Mouse (Mus musculus): Measurements from ENCODE around the gene Ryk. TPM values are rescaled to one million over a fixed set of nuclear protein-coding genes. Genes with fewer than 3 reads are reported as not detected.

Ryk gene
- polyA plus RNA-seq, 1 experiment from 2014 or later = 23.1 TPM

DNA sequence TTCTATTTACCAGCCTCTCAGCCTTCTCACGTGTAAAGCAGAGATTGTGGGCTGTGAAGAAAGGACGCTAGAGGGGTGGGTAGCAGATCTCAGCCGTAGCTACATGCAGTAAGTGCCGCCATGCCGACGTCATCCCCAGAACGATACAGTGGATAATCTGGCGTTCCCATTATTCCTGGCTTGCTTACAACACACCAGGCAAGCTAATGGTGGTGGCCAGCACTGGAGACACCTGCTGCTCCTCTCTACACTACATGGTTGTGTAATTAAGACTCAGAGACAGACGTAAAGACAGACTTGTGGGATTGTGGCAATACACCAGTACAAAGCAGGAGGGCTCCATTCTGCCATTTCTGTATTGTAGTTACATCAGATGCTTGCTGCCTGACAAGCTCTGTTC lies 43.2 kb downstream of the Ryk start:
- no peaks in the 10 kb centered on the region for H3K4me1 ChIP-seq
- no peaks in the 10 kb centered on the region for H3K27me3 ChIP-seq (replicated peaks)
- H3K4me2 ChIP-seq = no peak overlapping the region
- 83% methylated on average over 9 of the region's 9 CpGs for WGBS
- no peak overlapping the region for H3K27ac ChIP-seq
- H3K9ac ChIP-seq = no peak overlapping the region
- ATAC-seq (ENCODE audit: insufficient read depth, low FRiP score, low read depth) = no peak
- H3K9me3 ChIP-seq = no peaks in the 10 kb centered on the region
- H3K4me3 ChIP-seq (replicated peaks) = no peak overlapping the region
- H3K36me3 ChIP-seq = peaks cover 16% of the 10 kb centered on the region

DNA sequence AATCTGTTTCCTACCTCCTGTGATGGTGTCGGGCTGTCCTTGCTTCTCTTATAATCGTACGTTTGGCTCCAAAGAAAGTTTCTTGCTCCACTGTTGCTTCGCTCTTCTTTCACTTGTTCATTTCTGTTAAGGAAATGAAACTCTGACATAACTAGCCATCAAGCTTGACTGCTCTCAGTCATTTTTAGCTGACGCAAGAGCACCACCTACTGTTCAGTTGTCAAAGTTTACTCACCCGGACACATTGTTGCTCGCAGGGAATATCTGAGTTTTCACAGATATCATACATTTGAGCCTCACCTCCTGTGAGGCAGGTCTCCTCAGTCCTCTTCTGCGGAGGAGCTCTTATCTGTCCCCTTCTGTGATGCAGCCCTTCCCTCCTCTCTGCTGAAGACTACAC lies 44.8 kb downstream of the Ryk start:
- H3K27me3 ChIP-seq (replicated peaks) = no peaks in the 10 kb centered on the region
- no peaks in the 10 kb centered on the region for H3K4me1 ChIP-seq
- no peak overlapping the region for H3K9ac ChIP-seq
- H3K4me2 ChIP-seq = no peak overlapping the region
- no peak overlapping the region for H3K27ac ChIP-seq
- WGBS = 57% methylated on average over 8 of the region's 8 CpGs
- no peaks in the 10 kb centered on the region for H3K9me3 ChIP-seq
- no peak overlapping the region for H3K4me3 ChIP-seq (replicated peaks)
- H3K36me3 ChIP-seq = peaks cover 16% of the 10 kb centered on the region
- no peak for ATAC-seq (ENCODE audit: insufficient read depth, low FRiP score, low read depth)

DNA sequence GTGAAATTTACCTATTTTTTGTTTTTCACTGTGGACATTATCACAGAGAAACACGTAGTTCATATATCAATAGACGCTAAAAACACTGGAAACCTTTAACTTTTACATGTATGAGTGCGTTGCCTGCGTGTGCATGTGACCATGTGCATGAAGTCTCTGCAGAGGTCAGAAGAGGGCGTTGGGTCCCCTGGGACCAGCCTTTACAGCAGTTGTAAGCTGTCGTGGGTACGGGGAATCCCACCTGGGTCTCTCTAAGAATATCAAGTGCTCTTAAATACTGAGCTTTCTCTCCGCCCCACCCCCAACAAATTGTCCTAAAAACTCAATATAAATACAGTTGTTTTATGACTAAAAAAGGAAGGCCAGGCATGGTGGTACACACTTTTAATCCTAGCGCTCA lies 50.0 kb downstream of the Ryk start:
- Histone ChIP-seq H3K27ac (no peak overlapping the region), H3K27me3 (replicated peaks) (no peaks in the 10 kb centered on the region), H3K4me2 (no peak overlapping the region), H3K9me3 (no peaks in the 10 kb centered on the region), H3K4me1 (no peaks in the 10 kb centered on the region), H3K9ac (no peak overlapping the region), H3K4me3 (replicated peaks) (no peak overlapping the region), H3K36me3 (peaks cover 14% of the 10 kb centered on the region; the same call in 1 of the 2 replicates)
- 89% methylated on average over 9 of the region's 9 CpGs for WGBS
- no peak for ATAC-seq (ENCODE audit: insufficient read depth, low FRiP score, low read depth)

DNA sequence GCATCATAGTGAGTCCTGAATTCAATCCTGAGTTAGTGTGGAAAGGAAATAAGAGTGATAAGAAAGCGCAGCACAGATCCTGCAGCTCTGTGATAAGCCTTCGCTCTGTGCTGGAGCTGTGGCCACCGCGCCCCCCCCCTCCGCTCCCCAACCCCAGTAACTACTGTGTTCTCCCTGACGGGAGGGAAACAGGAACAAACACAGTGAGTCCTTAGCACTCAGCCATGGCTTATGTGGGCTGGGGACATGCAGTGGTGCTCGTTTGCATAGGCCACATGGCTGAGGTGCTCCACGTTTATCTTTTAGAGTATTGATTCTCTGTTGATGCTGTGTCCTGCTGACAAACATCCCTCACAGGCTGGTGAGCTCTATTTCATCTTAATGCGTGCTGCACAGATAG lies 55.4 kb downstream of the Ryk start:
- peak; percentile 75; the same call in 1 of the 2 replicates for ATAC-seq (ENCODE audit: insufficient read depth, low FRiP score, low read depth)

DNA sequence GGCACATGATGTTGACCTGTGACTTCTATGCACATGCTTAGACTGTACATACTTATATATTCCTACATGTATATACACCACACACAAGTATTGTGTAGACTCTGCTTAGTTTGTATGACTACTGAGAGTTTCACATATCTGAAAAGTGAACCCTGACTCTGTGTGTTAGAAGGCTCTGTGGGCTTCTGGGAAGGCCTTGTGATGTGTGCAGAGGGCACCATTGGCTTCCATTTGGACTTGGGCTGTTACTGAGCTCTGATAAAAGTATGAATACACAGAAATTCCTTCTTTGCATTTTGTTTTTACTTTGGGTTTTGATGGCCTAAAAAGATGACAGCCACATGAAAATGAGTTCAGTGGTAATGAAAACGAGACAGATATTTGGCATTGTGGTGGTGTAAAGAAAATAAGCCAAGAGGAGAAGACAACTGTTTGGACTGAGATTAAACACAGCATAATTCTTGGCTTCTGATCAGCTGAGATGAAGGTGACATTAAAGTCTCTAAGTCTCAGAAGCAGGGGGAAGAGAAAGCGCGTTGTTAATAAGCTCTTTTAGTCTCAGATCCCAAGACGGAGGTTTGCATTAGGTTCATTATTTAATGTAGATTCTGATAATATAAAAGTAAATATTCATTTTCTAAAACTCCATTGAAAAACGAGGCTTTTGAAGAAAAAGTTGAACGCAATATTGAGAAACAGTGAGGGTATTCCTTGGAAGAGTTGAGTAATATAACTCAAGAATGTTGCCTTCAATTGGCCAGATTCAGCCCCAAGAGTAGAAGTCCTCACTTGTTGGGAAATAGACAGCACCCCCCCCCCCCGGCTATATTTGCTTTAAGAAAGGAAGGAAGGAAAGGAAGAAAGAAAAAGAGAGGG lies 58.0 kb downstream of the Ryk start:
- no peak for ATAC-seq (ENCODE audit: insufficient read depth, low FRiP score, low read depth)
- H3K4me3 ChIP-seq (replicated peaks) = no peak overlapping the region
- H3K27ac ChIP-seq = no peak overlapping the region
- H3K4me2 ChIP-seq = no peak overlapping the region
- 78% methylated on average over 7 of the region's 7 CpGs for WGBS
- no peaks in the 10 kb centered on the region for H3K27me3 ChIP-seq (replicated peaks)
- no peaks in the 10 kb centered on the region for H3K9me3 ChIP-seq
- no peak overlapping the region for H3K9ac ChIP-seq
- no peaks in the 10 kb centered on the region for H3K4me1 ChIP-seq
- peaks cover 16% of the 10 kb centered on the region; the same call in 1 of the 2 replicates for H3K36me3 ChIP-seq

More for the DNA sequence above, 55.4 kb downstream of the Ryk start:
- Histone ChIP-seq H3K4me1 (no peaks in the 10 kb centered on the region), H3K27ac (no peak overlapping the region), H3K36me3 (peaks cover 17% of the 10 kb centered on the region), H3K9ac (no peak overlapping the region), H3K9me3 (no peaks in the 10 kb centered on the region), H3K27me3 (replicated peaks) (no peaks in the 10 kb centered on the region), H3K4me3 (replicated peaks) (no peak overlapping the region), H3K4me2 (no peak overlapping the region)
- WGBS = 59% methylated on average over 9 of the region's 9 CpGs

DNA sequence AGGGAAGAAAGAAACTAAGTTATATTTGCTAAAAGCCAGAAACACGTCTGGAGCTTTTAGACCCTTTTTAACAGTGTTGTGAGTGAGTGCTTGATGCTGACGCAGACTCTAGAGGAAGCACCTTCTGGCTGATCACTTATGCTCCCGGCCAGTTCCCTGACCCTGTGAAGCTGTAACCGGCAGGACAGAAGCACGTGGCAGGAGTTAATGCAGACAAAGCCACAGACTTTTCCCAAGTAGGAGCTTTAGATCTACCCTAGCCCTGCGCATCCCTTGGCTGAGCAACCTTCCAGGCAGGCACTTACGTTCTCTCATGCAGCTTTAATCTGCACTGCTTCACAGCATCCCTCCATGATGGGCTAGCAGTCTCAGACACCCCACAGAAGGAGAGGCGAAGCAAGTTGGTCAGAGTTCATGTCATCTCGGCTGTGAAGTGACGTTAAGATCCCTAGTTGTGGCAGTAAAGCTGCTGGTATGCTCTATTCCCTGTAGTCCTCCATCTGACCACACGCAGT lies 58.7 kb downstream of the Ryk start:
- 85% methylated on average over 11 of the region's 11 CpGs for WGBS
- Histone ChIP-seq H3K9ac (no peak overlapping the region), H3K27ac (no peak overlapping the region), H3K36me3 (peaks cover 19% of the 10 kb centered on the region), H3K27me3 (replicated peaks) (no peaks in the 10 kb centered on the region), H3K9me3 (no peaks in the 10 kb centered on the region), H3K4me3 (replicated peaks) (no peak overlapping the region), H3K4me2 (no peak overlapping the region), H3K4me1 (no peaks in the 10 kb centered on the region)
- no peak for ATAC-seq (ENCODE audit: insufficient read depth, low FRiP score, low read depth)

DNA sequence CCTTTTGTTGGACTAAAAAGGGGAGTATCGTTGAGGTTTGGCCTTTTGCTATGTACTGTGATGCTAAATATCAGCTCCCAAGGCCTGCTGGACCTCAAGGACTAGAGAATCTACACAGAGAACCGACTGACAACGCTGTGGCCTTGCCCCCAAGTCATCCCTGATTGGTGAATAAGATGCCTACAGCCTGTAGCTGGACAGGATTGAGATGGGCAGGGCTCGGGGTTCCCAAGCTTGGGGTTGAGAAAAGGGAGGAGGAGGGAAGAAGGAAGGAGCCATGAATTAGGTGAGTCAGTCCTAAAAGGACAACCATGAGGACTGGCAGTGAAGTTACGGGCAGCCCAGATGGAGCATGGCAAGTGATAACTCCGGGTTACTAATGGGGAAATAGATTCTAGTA lies 65.2 kb downstream of the Ryk start:
- 88% methylated on average over 6 of the region's 6 CpGs for WGBS
- Histone ChIP-seq H3K4me3 (replicated peaks) (no peak overlapping the region), H3K9ac (no peak overlapping the region), H3K27me3 (replicated peaks) (no peaks in the 10 kb centered on the region), H3K4me2 (no peak overlapping the region), H3K36me3 (peaks cover 22% of the 10 kb centered on the region), H3K27ac (no peak overlapping the region), H3K9me3 (no peaks in the 10 kb centered on the region), H3K4me1 (no peaks in the 10 kb centered on the region)
- no peak for ATAC-seq (ENCODE audit: insufficient read depth, low FRiP score, low read depth)

DNA sequence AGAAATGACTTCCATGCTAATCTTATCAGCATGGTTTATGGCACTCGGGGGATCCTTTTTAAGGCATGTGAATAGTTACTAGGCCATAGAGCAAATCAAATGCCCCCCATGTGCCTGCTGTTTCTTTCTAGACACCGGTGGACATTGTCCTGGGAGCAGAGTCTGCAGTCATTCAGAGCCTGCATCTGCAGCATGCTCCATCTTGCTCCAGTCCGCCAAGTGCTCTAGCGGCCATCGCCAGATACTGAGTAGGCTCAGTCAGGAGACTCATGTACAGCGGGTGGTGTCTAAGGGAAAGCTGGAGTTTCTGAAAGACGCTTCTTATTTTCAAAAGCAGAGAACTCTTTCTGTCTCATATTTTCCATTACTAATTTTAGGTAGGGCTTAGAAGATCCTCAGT lies 67.6 kb downstream of the Ryk start:
- no peak for ATAC-seq (ENCODE audit: insufficient read depth, low FRiP score, low read depth)
- H3K36me3 ChIP-seq = peaks cover 36% of the 10 kb centered on the region
- H3K27ac ChIP-seq = no peak overlapping the region

DNA sequence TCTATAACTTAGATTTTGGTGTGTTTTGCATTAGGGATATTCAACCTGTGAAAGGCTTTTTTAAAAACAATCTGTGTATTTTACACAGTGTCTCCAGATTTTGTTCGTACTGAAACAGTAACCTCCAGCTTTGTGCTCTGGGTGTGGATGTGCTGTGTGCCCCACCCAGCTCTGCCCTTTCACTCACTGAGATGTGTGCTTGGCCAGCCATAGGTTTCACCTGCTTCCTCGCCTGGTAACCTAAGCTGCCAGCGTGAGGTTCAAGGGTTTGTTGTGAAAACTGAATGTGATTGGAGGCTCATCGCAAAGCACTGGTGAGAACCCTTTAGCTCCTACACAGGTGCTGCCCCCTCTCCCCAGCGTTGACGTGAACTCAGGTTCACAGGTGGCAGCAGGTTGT lies 70.2 kb downstream of the Ryk start:
- peaks cover 33% of the 10 kb centered on the region for H3K36me3 ChIP-seq
- peak overlapping the region; percentile 21 for H3K27ac ChIP-seq
- no peak overlapping the region for H3K4me2 ChIP-seq
- peak; percentile 77 for ATAC-seq (ENCODE audit: insufficient read depth, low FRiP score, low read depth)
- 81% methylated on average over 6 of the region's 6 CpGs for WGBS
- H3K9me3 ChIP-seq = no peaks in the 10 kb centered on the region
- H3K4me3 ChIP-seq (replicated peaks) = no peak overlapping the region
- H3K9ac ChIP-seq = no peak overlapping the region
- H3K4me1 ChIP-seq = no peaks in the 10 kb centered on the region
- no peaks in the 10 kb centered on the region for H3K27me3 ChIP-seq (replicated peaks)

More for the DNA sequence above, 67.6 kb downstream of the Ryk start:
- H3K9ac ChIP-seq = no peak overlapping the region
- no peak overlapping the region for H3K4me3 ChIP-seq (replicated peaks)
- H3K4me2 ChIP-seq = no peak overlapping the region
- H3K4me1 ChIP-seq = no peaks in the 10 kb centered on the region
- no peaks in the 10 kb centered on the region for H3K27me3 ChIP-seq (replicated peaks)
- WGBS = 92% methylated on average over 7 of the region's 7 CpGs
- H3K9me3 ChIP-seq = no peaks in the 10 kb centered on the region

DNA sequence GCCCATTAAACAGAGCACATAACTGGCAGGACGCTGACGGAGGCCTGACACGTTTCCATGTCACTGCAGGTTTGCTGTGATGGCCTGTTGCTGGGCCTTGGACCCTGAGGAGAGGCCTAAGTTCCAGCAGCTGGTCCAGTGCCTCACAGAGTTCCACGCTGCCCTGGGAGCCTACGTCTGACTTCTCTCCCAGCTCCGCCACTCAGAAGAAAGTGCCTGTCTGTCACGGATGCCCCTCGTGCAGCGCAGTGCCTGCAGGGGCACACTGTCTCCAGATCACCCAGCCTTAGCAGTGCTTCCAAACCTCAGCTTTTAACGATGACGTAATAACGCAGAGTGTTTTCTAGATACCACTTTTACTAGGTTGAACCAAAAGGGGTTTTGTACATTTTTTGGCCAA lies 72.1 kb downstream of the Ryk start:
- Histone ChIP-seq H3K9me3 (no peaks in the 10 kb centered on the region), H3K27me3 (replicated peaks) (no peaks in the 10 kb centered on the region), H3K4me3 (replicated peaks) (no peak overlapping the region), H3K9ac (no peak overlapping the region), H3K4me2 (no peak overlapping the region), H3K4me1 (no peaks in the 10 kb centered on the region), H3K27ac (no peak overlapping the region), H3K36me3 (peaks cover 39% of the 10 kb centered on the region)
- ATAC-seq (ENCODE audit: insufficient read depth, low FRiP score, low read depth) = no peak
- whole genome bisulfite sequencing = 91% methylated on average over 12 of the region's 12 CpGs

DNA sequence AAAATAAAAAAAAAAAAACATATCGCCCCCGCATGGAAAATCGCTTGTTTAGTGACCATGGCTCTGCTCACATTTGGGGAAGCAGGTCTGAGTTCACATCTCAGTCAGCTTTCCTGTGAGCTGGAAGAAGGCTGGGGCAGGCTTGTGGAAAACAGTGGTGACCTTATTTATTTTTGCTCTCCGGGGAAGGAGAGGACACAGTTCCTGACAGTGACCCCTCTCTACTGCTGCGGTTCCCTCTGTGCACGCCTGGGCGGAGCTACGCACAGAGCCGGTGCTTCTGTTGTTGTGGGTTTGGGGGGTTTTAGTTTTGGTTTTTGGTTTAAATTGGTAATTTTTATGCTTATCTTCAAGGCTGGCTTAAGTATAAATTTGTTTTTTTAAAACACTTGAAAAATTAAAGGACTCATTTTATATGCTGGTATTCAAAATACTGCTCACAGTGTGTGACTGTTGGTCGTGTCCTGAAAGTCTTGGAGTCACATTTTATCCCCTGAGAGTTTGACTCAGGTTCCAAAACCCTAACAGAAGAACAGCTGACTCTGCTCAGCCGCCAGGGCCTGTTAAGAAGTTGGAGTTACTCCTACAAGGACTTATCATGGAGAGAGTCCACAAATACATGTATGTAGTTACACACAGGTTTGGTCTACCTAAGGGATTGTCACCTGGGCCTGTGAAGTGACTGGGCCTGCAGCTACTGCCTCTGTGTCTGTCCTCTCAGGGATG lies 73.0 kb downstream of the Ryk start:
- Histone ChIP-seq H3K4me2 (no peak overlapping the region), H3K36me3 (peaks cover 39% of the 10 kb centered on the region), H3K27ac (no peak overlapping the region), H3K9me3 (no peaks in the 10 kb centered on the region), H3K4me1 (no peaks in the 10 kb centered on the region), H3K9ac (no peak overlapping the region), H3K27me3 (replicated peaks) (no peaks in the 10 kb centered on the region), H3K4me3 (replicated peaks) (no peak overlapping the region)
- ATAC-seq (ENCODE audit: insufficient read depth, low FRiP score, low read depth) = no peak
- 81% methylated on average over 11 of the region's 11 CpGs for WGBS

DNA sequence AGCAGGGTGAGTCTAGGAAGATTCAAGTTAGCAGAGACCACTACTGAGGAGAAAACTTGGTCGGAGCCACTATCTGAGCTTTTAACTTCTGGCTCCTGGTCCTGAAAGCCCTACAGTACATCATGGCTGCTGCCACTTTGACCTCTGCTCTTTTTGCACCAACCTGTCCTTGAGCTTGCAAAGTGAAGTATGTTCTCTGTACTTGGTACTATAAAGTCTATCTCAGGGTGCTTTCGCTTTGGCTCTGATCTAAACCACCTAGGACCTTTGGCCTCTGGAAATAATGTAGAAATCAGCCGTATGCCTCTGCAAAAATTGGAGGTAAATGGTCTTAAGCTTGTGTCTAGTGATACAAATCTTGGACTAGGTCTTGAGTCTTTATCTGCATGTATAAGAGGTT lies 76.8 kb downstream of the Ryk start:
- no peak for ATAC-seq (ENCODE audit: insufficient read depth, low FRiP score, low read depth)
- Histone ChIP-seq H3K9ac (no peak overlapping the region), H3K9me3 (no peaks in the 10 kb centered on the region), H3K27ac (no peak overlapping the region), H3K4me2 (no peak overlapping the region), H3K36me3 (peaks cover 22% of the 10 kb centered on the region; the same call in 1 of the 2 replicates), H3K4me1 (no peaks in the 10 kb centered on the region), H3K27me3 (replicated peaks) (no peaks in the 10 kb centered on the region), H3K4me3 (replicated peaks) (no peak overlapping the region)
- 90% methylated on average over 3 of the region's 3 CpGs for WGBS
